Mouse (Mus musculus): ENCODE measurements around the gene Srsx.
"Not testable (repeated sequence)": the region's sequence is repeated elsewhere in the genome, so short reads cannot be mapped to it uniquely, and the experiment has no call there.

The Srsx gene

DNA sequence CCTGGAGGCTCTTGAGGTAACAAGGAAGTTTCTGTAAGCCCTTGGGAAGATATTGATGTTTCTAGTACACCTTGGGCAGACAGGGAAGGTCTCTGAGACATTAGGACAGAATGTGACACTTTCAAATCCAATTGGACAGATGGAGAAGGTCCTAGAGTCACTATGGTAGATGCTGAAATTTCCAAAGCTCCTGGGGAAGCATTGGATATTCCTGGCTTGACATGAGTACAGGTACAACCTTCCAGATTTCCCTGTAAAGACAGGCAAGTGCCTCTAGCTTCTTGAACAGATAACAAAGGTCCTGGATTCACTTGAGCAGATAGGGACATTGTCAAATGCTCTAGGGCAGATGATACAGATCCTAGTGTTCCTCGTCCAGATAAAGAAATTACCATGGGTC lies at the start of gene Srsx:
Gene Srsx (minus strand): TSS at position 101 of the 400 bp plus-strand sequence.
- DNase-seq (ENCODE audit: low spot score in 2 of 2), result not testable (repeated sequence)

DNA sequence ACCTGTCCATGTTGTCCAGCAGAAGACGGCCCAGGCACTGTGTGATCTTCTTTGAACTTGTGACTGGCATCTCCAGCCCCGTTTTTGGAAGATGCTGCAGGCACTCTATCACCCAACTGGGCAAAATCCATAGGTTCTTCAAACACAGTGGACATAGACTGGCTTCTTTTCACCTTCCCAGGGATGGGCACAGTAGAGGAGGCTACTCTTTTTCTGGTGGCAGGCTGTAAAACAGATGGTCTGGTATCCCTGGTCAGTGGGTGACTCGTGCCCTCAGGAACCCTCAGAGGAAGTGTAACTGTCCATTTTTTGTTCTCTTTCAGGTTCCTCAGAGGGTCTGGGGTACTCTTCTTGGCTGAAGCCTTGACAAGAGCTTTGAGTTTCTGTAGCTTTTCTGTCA lies 24.5 kb upstream of the Srsx start, which contains the start of gene Gm17577:
Gene Gm17577 (minus strand): TSS at position 101 of the 400 bp plus-strand sequence.
- DNase-seq (ENCODE audit: low spot score in 2 of 2), result not testable (repeated sequence)

All from natural killer cell, adult 2 months (primary cell).